Comparison of ENCODE assay signal across 1 mouse cellular context in the genomic region with DNA sequence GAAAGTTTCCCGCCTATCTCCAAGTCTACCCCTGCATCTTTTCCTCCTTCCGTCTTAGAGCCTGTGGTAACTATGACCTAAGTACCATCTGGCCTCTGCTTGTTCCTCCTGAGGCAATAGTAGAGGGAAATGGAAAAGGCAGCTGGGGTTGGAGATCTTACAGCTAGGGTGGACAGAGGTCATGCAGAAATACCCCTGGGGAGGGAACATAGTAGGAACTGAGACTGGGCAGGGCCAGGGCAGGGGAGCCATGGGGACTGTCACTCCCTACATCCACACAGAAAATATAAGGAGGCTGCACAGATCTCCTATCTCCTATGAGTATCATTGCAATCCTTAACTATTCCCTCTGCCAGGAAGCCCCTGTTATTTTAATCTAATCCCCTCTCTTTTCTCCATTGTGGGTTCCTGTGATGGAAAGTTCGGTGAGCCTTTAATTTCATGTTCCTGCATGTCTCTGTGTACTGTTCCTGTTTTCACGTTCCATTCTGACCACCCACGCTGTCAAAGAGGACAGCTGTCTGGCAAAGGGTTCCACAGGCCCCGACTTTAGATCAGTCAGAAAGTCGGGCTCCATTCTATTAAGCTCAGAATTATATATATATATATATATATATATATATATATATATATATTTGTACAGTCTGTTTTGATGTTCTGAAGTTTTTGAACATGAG.
TF ChIP-seq lines count a peak whose summit lies in the region.

No protein-coding gene starts in this region.

TF ChIP-seq in CH12.LX, 34 proteins besides CTCF, POLR2A, EP300 and RAD21 (continued from another document):
- no peak for TF ChIP-seq PAX5 (IDR thresholded peaks at IDR 0.05; ENCODE audit: low read length)
- TF ChIP-seq E2F4 (IDR thresholded peaks at IDR 0.05; ENCODE audit: insufficient replicate concordance, low read depth, low read length) = no peak
- TF ChIP-seq JUN (IDR thresholded peaks at IDR 0.05; ENCODE audit: insufficient read depth, low read depth, low read length) = no peak
- no peak for TF ChIP-seq MAFK (IDR thresholded peaks at IDR 0.05; ENCODE audit: insufficient replicate concordance, low read length)
- TF ChIP-seq CHD2 (IDR thresholded peaks at IDR 0.05; ENCODE audit: low read length) = no peak
- TF ChIP-seq HCFC1 (IDR thresholded peaks at IDR 0.05; ENCODE audit: low read depth, low read length) = no peak
